In genomic region chr8:81806797-81807196, GRCm38 (mm10) we compare ENCODE assay signal across 8 mouse cellular contexts.
DNase-seq lines count a peak whose midpoint lies in the region; ATAC-seq lines count a peak whose summit lies in the region.

No protein-coding gene starts in this region.

- H3K9me3 ChIP-seq in hindbrain, embryonic 14.5 days (ENCODE audit: control insufficient read depth, low read length) = no peaks in the 10 kb centered on the region

- H3K4me2 ChIP-seq in hindbrain, embryonic 14.5 days (replicated peaks) = no peak overlapping the region

- H3K27me3 ChIP-seq in hindbrain, embryonic 14.5 days (ENCODE audit: control insufficient read depth, insufficient read depth, low read length) = no peaks in the 10 kb centered on the region

- H3K27ac ChIP-seq in hindbrain, embryonic 14.5 days = no peak overlapping the region

- H3K36me3 ChIP-seq in hindbrain, embryonic 14.5 days (replicated peaks; ENCODE audit: control insufficient read depth, insufficient read depth) = no peaks in the 10 kb centered on the region

- peak; percentile 61 for DNase-seq in ZHBTc4 (ENCODE audit: low read depth, low spot score)
- peak; percentile 65 for DNase-seq in cerebellum, adult 9-11 months
- DNase-seq in frontal cortex, postnatal 36 days (ENCODE audit: low spot score in 2 of 2) = peak; percentile 31 to 52
- DNase-seq in hindbrain, embryonic 14.5 days (ENCODE audit: low spot score) = peak; percentile 86
- peak; percentile 16 to 60 for DNase-seq in layer of hippocampus, postnatal 25 days (ENCODE audit: extremely low spot score in 1 of 2, low spot score in 1 of 2)
- DNase-seq in lung, postnatal 25 days (ENCODE audit: low spot score) = peak; percentile 71
- peak; percentile 89 for DNase-seq in retina, embryonic 14.5 days (ENCODE audit: low spot score)
- peak; percentile 48 for DNase-seq in urinary bladder, postnatal 25 days (ENCODE audit: low spot score)

- no peak overlapping the region for H3K4me3 ChIP-seq in hindbrain, embryonic 14.5 days (replicated peaks; ENCODE audit: low read length)

- peak; percentile 72 for ATAC-seq in hindbrain, embryonic 14.5 days (ENCODE audit: low FRiP score)

- no peaks in the 10 kb centered on the region for H3K4me1 ChIP-seq in hindbrain, embryonic 14.5 days (replicated peaks; ENCODE audit: control insufficient read depth, insufficient read depth, low read length)

- H3K9ac ChIP-seq in hindbrain, embryonic 14.5 days = no peak overlapping the region

Comparison
In these comparisons a context has a peak if more than half of its experiments do, and no peak if none do; other contexts are left out.
1. DNase-seq: peak in every context shown above with its lines; median percentile 89 in retina, embryonic 14.5 days; 86 in hindbrain, embryonic 14.5 days; 71 in lung, postnatal 25 days; 65 in cerebellum, adult 9-11 months; 61 in ZHBTc4; 48 in urinary bladder, postnatal 25 days; 42 in frontal cortex, postnatal 36 days; 38 in layer of hippocampus, postnatal 25 days.